Mouse (Mus musculus) bone marrow macrophage, adult 2 months (primary cell): ENCODE results near the gene Tcf7l1. TPM values are rescaled to one million over a fixed set of nuclear protein-coding genes. Genes with fewer than 3 reads are reported as not detected.
"Not testable (repeated sequence)": the region's sequence is repeated elsewhere in the genome, so short reads cannot be mapped to it uniquely, and the experiment has no call there.

Experiments
- H3K27ac ChIP-seq: 2 replicates; pipeline ENCODE4 v1.5.1; 2012; ENCODE audit warnings: low read depth, low read length; ENCODE audit not compliant: insufficient read depth
- H3K4me1 ChIP-seq: 2 replicates; pipeline ENCODE4 v1.6.1; 2012; ENCODE audit warnings: low read length; ENCODE audit not compliant: control insufficient read depth, insufficient read depth
- H3K4me3 ChIP-seq: 2 replicates; pipeline ENCODE4 v1.5.1; 2012; ENCODE audit warnings: mild to moderate bottlenecking, low read length, moderate library complexity; ENCODE audit not compliant: insufficient read depth
- CTCF ChIP-seq: IDR thresholded peaks from 2 replicates; pipeline ENCODE4 v1.5.1; 2012; ENCODE audit warnings: low read depth, mild to moderate bottlenecking, low read length, moderate library complexity
- POLR2A ChIP-seq: IDR thresholded peaks from 2 replicates; pipeline ENCODE4 v1.6.1; 2012; ENCODE audit warnings: mild to moderate bottlenecking, low read depth, low read length, borderline replicate concordance
- polyA plus RNA-seq: library from polyadenylated mRNA; stranded (reverse); fragments of >200 nt; gene quantifications from 2 replicates; pipeline ENCODE4 v1.2.4, GENCODE M21; 2012; ENCODE audit not compliant: missing spikeins, insufficient read depth, insufficient read length

Gene Tcf7l1
- 0.42 and 0.61 TPM in 2 replicates for polyA plus RNA-seq

- Histone ChIP-seq H3K4me1 (no peaks in the 10 kb centered on the region), H3K27ac (no peak within 1 kb of the TSS), H3K4me3 (peak within 1 kb of the TSS; percentile 68)
- TF ChIP-seq CTCF (peak; percentile 87), POLR2A (no peak)
Observed at GRCm38 (mm10) chr6:72788892-72789699, at the start of gene Tcf7l1. Gene Tcf7l1, minus strand, starts transcription at chr6:72789254.

- Histone ChIP-seq H3K4me1 (peaks cover 4% of the 10 kb centered on the region), H3K27ac (no peak overlapping the region), H3K4me3 (no peak overlapping the region)
- TF ChIP-seq POLR2A (no peak), CTCF (no peak)
Observed at GRCm38 (mm10) chr6:72837756-72838155, 48.7 kb upstream of the Tcf7l1 start.

DNA sequence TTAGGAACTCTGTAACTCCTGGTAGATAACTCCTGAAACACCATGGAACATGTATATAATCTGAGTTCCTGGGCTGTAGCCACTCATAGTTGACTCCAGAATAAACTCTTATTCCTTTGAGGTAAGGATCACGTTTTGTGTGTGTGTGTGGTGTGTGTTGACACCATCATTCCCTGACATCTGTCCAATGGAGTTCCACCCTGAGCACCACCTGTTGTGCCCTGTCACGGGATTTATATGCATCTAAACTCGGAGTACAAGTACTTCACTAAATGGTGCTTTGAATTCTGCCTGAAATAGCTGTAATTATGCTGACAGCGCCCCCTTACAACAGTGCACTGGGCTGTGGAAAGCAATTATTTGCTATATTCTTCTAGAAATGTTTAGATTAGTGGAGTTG is 45.5 kb upstream of the Tcf7l1 start:
- Histone ChIP-seq H3K4me1 (peaks cover 4% of the 10 kb centered on the region), H3K27ac (no peak overlapping the region), H3K4me3 (no peak overlapping the region)
- TF ChIP-seq POLR2A (no peak), CTCF (no peak)

DNA sequence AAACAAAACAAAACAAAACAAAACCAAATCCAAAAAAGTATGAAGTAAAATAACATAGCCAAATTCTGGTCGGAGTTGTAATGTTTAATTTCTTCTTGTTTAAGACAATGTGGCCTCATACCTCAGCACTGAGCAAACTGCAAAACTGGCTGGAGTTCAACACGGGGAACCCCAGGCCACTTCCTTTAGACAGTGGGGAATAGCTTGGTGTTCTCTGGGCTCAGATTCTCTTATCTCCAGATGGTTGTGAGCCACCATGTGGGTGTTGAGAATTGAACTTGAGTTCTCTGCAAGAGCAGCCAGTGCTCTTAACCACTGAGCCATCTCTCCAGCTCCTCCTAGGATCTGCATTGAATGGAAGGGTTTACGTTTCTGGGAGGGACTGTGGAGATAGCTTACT is 42.8 kb upstream of the Tcf7l1 start:
- TF ChIP-seq CTCF (no peak), POLR2A (no peak)
- H3K27ac ChIP-seq: no peak overlapping the region
- no peak overlapping the region for H3K4me3 ChIP-seq
- H3K4me1 ChIP-seq: peaks cover 4% of the 10 kb centered on the region

- Histone ChIP-seq H3K4me3 (no peak overlapping the region), H3K27ac (no peak overlapping the region), H3K4me1 (peaks cover 4% of the 10 kb centered on the region)
- no peak for TF ChIP-seq POLR2A
- peak; percentile 54; the same call in 1 of the 2 replicates for TF ChIP-seq CTCF
Observed at GRCm38 (mm10) chr6:72831276-72831675, 42.2 kb upstream of the Tcf7l1 start.

- Histone ChIP-seq H3K4me1 (no peaks in the 10 kb centered on the region), H3K27ac (no peak overlapping the region), H3K4me3 (no peak overlapping the region)
- TF ChIP-seq CTCF (peak; percentile 6; the same call in 1 of the 2 replicates), POLR2A (no peak)
Observed at GRCm38 (mm10) chr6:72828857-72829256, 39.8 kb upstream of the Tcf7l1 start.

- not testable (repeated sequence) for H3K27ac ChIP-seq, H3K4me1 ChIP-seq, H3K4me3 ChIP-seq
Observed at GRCm38 (mm10) chr6:72828037-72828436, 39.0 kb upstream of the Tcf7l1 start.

DNA sequence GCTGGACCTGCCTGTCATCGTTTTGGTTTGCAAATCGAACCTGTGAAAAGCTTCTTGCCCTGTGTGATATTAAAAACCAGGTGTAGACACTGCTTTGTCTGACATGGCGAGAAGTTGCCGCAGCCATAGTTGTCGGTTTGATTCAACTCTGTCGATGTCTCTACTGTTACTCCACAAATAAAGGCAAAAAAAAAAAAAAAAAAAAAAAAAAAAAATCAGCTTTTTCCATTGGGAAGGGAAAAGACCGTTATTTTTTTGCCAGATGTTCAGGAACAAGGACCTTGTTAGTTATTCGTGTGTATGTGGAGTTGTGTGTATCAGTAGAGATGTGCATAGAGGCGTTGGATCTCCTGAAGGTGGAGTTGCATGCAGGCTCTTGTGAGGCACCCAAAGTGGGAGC is 36.7 kb upstream of the Tcf7l1 start:
- Histone ChIP-seq H3K4me1 (no peaks in the 10 kb centered on the region), H3K27ac (no peak overlapping the region), H3K4me3 (no peak overlapping the region)
- TF ChIP-seq POLR2A: no peak
- TF ChIP-seq CTCF: no peak

GRCm38 (mm10) chr6:72824971-72825737 is 36.1 kb upstream of the Tcf7l1 start:
- H3K4me3 ChIP-seq: peak overlapping the region; percentile 29
- TF ChIP-seq POLR2A: no peak
- no peak for TF ChIP-seq CTCF
- H3K4me1 ChIP-seq: no peaks in the 10 kb centered on the region
- H3K27ac ChIP-seq: no peak overlapping the region

DNA sequence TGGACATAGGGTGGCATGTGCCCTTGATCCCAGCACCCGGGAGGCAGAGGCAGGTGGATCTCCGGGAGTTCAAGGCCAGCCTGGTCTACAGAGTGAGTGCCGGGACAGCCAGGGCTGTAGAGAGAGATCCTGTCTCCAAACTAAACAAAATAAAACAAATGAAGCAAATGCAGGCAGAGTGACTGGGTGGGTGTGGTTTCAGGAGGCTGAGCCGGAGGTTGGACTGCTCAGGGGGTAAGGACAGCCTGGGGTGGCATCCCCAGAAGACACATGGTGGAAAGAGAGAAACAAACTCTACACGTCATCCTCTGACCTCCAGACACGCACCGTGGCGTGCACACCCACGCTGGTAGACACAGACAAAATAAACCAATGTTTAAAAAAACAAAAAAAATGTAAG is 24.4 kb upstream of the Tcf7l1 start:
- Histone ChIP-seq H3K4me1 (no peaks in the 10 kb centered on the region), H3K4me3 (no peak overlapping the region), H3K27ac (no peak overlapping the region)
- no peak for TF ChIP-seq CTCF
- TF ChIP-seq POLR2A: no peak

- Histone ChIP-seq H3K27ac (no peak overlapping the region), H3K4me1 (no peaks in the 10 kb centered on the region), H3K4me3 (no peak overlapping the region)
- no peak for TF ChIP-seq POLR2A
- TF ChIP-seq CTCF: no peak
Observed at GRCm38 (mm10) chr6:72810248-72810647, 21.2 kb upstream of the Tcf7l1 start.
